Mouse (Mus musculus): ENCODE results near the gene Cnksr1. TPM values are rescaled to one million over a fixed set of nuclear protein-coding genes. Genes with fewer than 3 reads are reported as not detected.

Gene Cnksr1
- total RNA-seq, 2 experiments from 2014 or later, result not detected

DNA sequence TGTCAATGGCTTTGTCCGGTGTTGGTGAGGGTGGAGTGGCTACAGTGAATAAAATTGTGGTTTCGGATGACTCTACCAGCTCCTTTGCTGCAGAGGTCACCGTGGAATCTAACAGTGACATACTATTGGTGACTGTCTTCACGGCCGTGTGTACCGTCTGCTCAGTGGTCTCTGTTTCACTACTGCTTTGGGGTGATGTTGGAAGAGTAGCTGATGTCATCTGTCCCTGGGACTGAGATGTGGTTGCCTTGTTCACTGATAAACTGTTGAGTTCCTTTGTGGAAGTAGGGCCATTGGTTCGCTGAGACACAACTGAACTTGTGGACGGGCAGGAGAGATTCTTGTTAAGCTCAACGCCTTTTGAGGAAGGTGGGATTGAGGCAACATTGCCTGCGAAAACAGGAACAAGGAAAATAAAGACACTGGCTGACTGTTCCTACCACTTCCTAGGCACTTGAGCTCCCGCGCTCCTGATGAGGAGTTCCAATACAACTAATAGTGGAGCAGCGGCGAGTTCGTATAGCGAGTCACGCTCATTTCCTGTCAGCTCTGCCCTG lies 34.8 kb downstream of the Cnksr1 start:
- ATAC-seq (replicated peaks; ENCODE audit: poor library complexity), result peak; percentile 69

- ATAC-seq (replicated peaks; ENCODE audit: poor library complexity), result no peak
Observed at GRCm38 (mm10) chr4:134202904-134203303, 35.3 kb downstream of the Cnksr1 start, which contains the start of gene Gm7534. Gene Gm7534, minus strand, starts transcription at chr4:134203004.

DNA sequence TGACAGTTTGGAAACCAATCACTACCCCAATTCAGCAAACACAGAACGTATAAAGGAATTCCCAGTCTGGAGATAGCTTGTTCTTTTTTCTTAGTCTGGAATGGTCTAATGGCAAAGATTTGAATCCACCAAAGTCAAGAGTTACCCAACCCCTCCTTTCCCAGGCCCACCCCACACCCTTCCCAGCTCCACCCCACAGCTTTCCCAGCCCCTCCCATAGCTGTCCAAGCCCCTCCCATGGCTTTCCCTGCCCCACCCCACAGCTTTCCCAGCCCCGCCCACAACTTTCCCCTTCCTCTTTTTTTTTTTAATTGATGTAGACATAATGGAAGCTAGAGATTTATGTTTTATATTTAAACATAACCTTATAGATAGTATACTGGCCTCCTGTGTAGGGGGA lies 38.8 kb downstream of the Cnksr1 start:
- no peak for ATAC-seq (replicated peaks; ENCODE audit: poor library complexity)

DNA sequence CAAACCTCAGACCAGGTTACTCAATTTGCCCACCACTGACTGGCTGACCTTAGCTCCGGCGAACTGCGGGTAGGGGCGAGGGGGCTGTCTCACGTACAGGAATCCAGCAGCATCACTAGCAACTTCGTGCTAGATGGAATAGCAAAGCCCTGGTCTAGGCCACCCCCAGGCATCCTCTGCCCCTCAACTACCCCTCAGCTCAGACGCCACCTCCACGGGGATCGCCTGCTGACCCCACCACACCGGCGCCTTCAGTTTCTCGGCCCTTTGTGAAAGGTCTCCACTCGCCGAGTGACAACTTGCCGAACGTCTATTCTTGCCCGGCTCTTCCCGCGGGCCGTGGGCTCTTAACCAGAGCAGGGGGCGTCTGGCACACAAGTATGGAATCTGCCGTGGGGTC lies 51.9 kb downstream of the Cnksr1 start:
- ATAC-seq (replicated peaks; ENCODE audit: poor library complexity), result no peak

DNA sequence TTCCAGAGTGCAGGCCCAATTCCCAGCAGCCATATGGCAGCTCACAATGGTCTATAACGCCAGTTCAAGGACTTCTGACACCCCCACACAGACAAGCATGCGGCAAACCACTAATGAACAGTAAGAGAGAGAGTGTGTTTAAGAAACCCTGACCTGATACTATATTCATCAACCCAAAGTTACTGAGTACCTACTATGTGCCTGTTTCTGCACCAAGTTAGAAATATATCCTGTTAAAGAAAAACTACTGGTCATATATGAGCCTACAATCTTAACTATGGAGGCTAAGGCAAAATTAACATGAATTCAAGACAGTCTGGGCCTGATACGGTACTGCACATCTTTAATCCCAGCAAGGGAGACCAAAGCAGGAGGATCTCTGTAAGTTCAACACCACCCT lies 52.6 kb downstream of the Cnksr1 start:
- ATAC-seq (replicated peaks; ENCODE audit: poor library complexity), result no peak

DNA sequence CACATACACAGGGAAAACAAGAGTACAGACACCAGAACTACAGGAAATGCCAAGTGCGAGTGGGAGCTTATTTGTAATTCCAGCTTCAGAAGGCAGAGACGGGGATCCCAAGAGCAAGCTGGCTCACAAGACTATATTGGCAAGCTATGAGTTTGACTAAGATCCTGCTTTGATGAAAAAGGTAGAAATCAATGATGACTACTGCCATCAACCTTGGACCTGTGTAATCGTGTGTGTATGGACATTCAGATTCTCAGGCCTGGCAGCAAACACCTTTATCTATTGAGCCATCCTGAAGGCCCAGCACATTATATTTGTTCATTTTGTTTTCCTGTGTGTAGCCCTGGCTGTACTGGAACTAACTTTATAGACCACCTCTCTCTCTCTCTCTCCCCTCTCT lies 54.5 kb downstream of the Cnksr1 start:
- ATAC-seq (replicated peaks; ENCODE audit: poor library complexity), result no peak

- ATAC-seq (replicated peaks; ENCODE audit: poor library complexity), result peak; percentile 60
Observed at GRCm38 (mm10) chr4:134181825-134182224, 56.4 kb downstream of the Cnksr1 start.

DNA sequence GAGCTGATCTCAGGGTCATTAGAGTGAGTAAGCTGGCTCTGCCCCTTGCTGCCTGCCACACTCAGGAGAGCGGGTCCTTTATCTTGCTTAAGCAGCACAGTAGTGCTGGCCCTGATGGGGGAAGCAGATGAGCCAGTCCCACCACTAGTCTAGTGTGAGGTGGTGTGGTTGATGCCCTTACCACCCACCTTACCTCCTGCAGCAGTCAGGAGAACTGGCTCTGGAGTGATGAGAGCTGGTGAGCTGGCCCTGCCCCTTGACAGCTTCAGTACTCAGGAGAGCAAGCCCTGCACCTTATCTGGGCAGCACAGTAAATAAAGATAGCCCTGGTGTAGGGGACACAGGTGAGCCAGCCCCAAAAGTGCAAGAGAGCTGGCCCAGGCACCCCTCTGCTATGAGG lies 57.1 kb downstream of the Cnksr1 start:
- peak; percentile 92 for ATAC-seq (replicated peaks; ENCODE audit: poor library complexity)

Other genes starting within 250 kb of the Cnksr1 start
- 27.0 and 31.5 TPM in 2 replicates for gene Dhdds, start 237.5 kb downstream of the Cnksr1 start, total RNA-seq (2015)
- gene Dhdds, start 237.5 kb downstream of the Cnksr1 start, total RNA-seq (2017), result 28.2 and 30.1 TPM in 2 replicates
- 3.7 and 4.7 TPM in 2 replicates for gene Lin28a, start 219.6 kb downstream of the Cnksr1 start, total RNA-seq (2015)
- 27.4 and 31.2 TPM in 2 replicates for gene Lin28a, start 219.6 kb downstream of the Cnksr1 start, total RNA-seq (2017)
- gene Zfp683, start 184.6 kb downstream of the Cnksr1 start, total RNA-seq (2015), result not detected in 2 replicates
- not detected in 2 replicates for gene Zfp683, start 184.6 kb downstream of the Cnksr1 start, total RNA-seq (2017)
- gene Crybg2, start 177.6 kb downstream of the Cnksr1 start, total RNA-seq (2015), result 0.77 and 2.2 TPM in 2 replicates
- gene Crybg2, start 177.6 kb downstream of the Cnksr1 start, total RNA-seq (2017), result 0.37 and 0.71 TPM in 2 replicates
- gene Cd52, start 143.3 kb downstream of the Cnksr1 start, total RNA-seq (2015), result 291 and 358 TPM in 2 replicates
- gene Cd52, start 143.3 kb downstream of the Cnksr1 start, total RNA-seq (2017), result 339 and 505 TPM in 2 replicates
- gene Ubxn11, start 135.8 kb downstream of the Cnksr1 start, total RNA-seq (2015), result 9.2 and 10.7 TPM in 2 replicates
- gene Ubxn11, start 135.8 kb downstream of the Cnksr1 start, total RNA-seq (2017), result 6.5 and 7.3 TPM in 2 replicates
- gene Sh3bgrl3, start 109.6 kb downstream of the Cnksr1 start, total RNA-seq (2015), result 724 and 761 TPM in 2 replicates
- gene Sh3bgrl3, start 109.6 kb downstream of the Cnksr1 start, total RNA-seq (2017), result 230 and 307 TPM in 2 replicates
- gene Cep85, start 51.3 kb downstream of the Cnksr1 start, total RNA-seq (2015), result 14.5 and 27.8 TPM in 2 replicates
- 33.8 and 41.0 TPM in 2 replicates for gene Cep85, start 51.3 kb downstream of the Cnksr1 start, total RNA-seq (2017)
- not detected in 2 replicates for gene Gm7534, start 35.4 kb downstream of the Cnksr1 start, total RNA-seq (2015)
- not detected in 2 replicates for gene Gm7534, start 35.4 kb downstream of the Cnksr1 start, total RNA-seq (2017)
- gene Catsper4, start 11.0 kb downstream of the Cnksr1 start, total RNA-seq (2015), result not detected in 2 replicates
- not detected in 2 replicates for gene Catsper4, start 11.0 kb downstream of the Cnksr1 start, total RNA-seq (2017)
- not detected in 2 replicates for gene E130218I03Rik, start 5.3 kb upstream of the Cnksr1 start, total RNA-seq (2015)
- gene E130218I03Rik, start 5.3 kb upstream of the Cnksr1 start, total RNA-seq (2017), result 0.14 TPM in 1 of 2 replicates, not detected in the other
- gene Zfp593, start 7.2 kb upstream of the Cnksr1 start, total RNA-seq (2015), result 11.7 and 11.8 TPM in 2 replicates
- gene Zfp593, start 7.2 kb upstream of the Cnksr1 start, total RNA-seq (2017), result 12.5 and 12.7 TPM in 2 replicates
- gene Gm30191, start 8.5 kb upstream of the Cnksr1 start, total RNA-seq (2015), result not detected in 2 replicates
- gene Gm30191, start 8.5 kb upstream of the Cnksr1 start, total RNA-seq (2017), result not detected in 2 replicates
- not detected in 2 replicates for gene Grrp1, start 15.7 kb upstream of the Cnksr1 start, total RNA-seq (2015)
- not detected in 2 replicates for gene Grrp1, start 15.7 kb upstream of the Cnksr1 start, total RNA-seq (2017)
- gene Pdik1l, start 49.5 kb upstream of the Cnksr1 start, total RNA-seq (2015), result 23.4 and 25.9 TPM in 2 replicates
- 32.7 and 34.0 TPM in 2 replicates for gene Pdik1l, start 49.5 kb upstream of the Cnksr1 start, total RNA-seq (2017)
- not detected in 2 replicates for gene Trim63, start 76.7 kb upstream of the Cnksr1 start, total RNA-seq (2015)
- gene Trim63, start 76.7 kb upstream of the Cnksr1 start, total RNA-seq (2017), result not detected in 2 replicates
- 0.07 and 0.15 TPM in 2 replicates for gene Slc30a2, start 104.8 kb upstream of the Cnksr1 start, total RNA-seq (2015)
- not detected in 2 replicates for gene Slc30a2, start 104.8 kb upstream of the Cnksr1 start, total RNA-seq (2017)
- not detected in 2 replicates for gene Extl1, start 145.5 kb upstream of the Cnksr1 start, total RNA-seq (2015)
- not detected in 2 replicates for gene Extl1, start 145.5 kb upstream of the Cnksr1 start, total RNA-seq (2017)
- 14.0 and 21.2 TPM in 2 replicates for gene Pafah2, start 157.9 kb upstream of the Cnksr1 start, total RNA-seq (2015)
- gene Pafah2, start 157.9 kb upstream of the Cnksr1 start, total RNA-seq (2017), result 14.5 and 16.2 TPM in 2 replicates
- gene Stmn1, start 229.9 kb upstream of the Cnksr1 start, total RNA-seq (2015), result 794 and 868 TPM in 2 replicates
- gene Stmn1, start 229.9 kb upstream of the Cnksr1 start, total RNA-seq (2017), result 1,207 and 1,242 TPM in 2 replicates